Comparison of ENCODE assay signal across 12 mouse cellular contexts in the genomic region with DNA sequence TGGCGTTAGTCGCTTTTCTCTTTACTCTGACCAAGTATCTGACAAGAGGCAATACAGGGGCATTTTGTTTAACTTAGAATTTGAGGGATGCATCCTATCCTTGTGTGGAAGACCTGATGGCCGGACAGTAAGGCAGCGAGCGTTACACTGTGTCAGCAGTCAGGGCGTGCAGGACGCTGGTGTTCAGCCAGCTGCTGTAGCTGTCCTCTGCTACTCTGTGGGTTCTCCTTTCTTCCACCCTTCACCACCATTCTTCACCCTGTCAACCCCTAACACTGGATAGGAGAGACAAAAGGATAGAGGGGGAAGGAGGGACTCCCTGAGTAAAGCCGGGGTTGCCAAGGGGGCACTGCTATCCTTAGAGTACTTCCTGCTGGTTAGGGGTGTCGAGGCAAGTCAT.
"Had no signal": no experiment of that assay in that cellular context is flagged by ENCODE, and none has a peak within 500 bp of the region (broad histone marks: within the 10 kb centered on the region; RNA-seq: fewer than 3 reads in every experiment).

No protein-coding gene starts in this region.

- H3K4me1 ChIP-seq: limb, embryonic 10.5 days; liver, embryonic 15.5 days had no signal

- H3K27ac ChIP-seq: left cerebral cortex, adult 2 months; limb, embryonic 10.5 days; liver, embryonic 15.5 days; lung, embryonic 15.5 days; midbrain, embryonic 13.5 days; stomach, postnatal 0 days had no signal

- H3K9me3 ChIP-seq: limb, embryonic 10.5 days; liver, embryonic 15.5 days; lung, embryonic 15.5 days; midbrain, embryonic 13.5 days had no signal

- H3K9ac ChIP-seq: liver, embryonic 15.5 days; lung, embryonic 15.5 days; midbrain, embryonic 13.5 days had no signal

- ATAC-seq: midbrain, embryonic 13.5 days had no signal

- H3K4me2 ChIP-seq: liver, embryonic 11.5 days; liver, embryonic 15.5 days; lung, embryonic 15.5 days; midbrain, embryonic 13.5 days had no signal

- DNase-seq: kidney, adult 11 months; kidney, adult 9 months; kidney, postnatal 10 days; lung, postnatal 36 days; thymus, postnatal 4 days had no signal

- H3K4me3 ChIP-seq: left cerebral cortex, adult 2 months; limb, embryonic 10.5 days; liver, embryonic 15.5 days; lung, embryonic 15.5 days; midbrain, embryonic 13.5 days had no signal

- H3K36me3 ChIP-seq: limb, embryonic 10.5 days; liver, embryonic 15.5 days; lung, embryonic 15.5 days; midbrain, embryonic 13.5 days had no signal

- H3K27me3 ChIP-seq: liver, embryonic 15.5 days; lung, embryonic 15.5 days; midbrain, embryonic 13.5 days had no signal
